Mouse (Mus musculus) CH12.LX (cell line): ENCODE measurements around the gene Necab3.

Source experiments
- CTCF ChIP-seq, 2 experiments: IDR thresholded peaks in 1 of 2; conservative IDR thresholded peaks in 1 of 2; 2 replicates each; pipeline ENCODE4 v1.5.1; 2011 to 2012; ENCODE audit warnings: low read depth in 2 of 2, low read length in 2 of 2, improper control_type of control experiment in 1 of 2, inconsistent platforms in 1 of 2, mild to moderate bottlenecking in 1 of 2, moderate library complexity in 1 of 2
- JUND ChIP-seq: conservative IDR thresholded peaks from 2 replicates; pipeline ENCODE4 v1.6.1; 2011; ENCODE audit warnings: low read depth, low read length, improper control_type of control experiment
- MAFK ChIP-seq: IDR thresholded peaks from 2 replicates; pipeline ENCODE4 v1.6.1; 2011; ENCODE audit warnings: low read length, improper control_type of control experiment; ENCODE audit not compliant: insufficient replicate concordance
- MAX ChIP-seq: IDR thresholded peaks from 2 replicates; pipeline ENCODE4 v1.6.1; 2011; ENCODE audit warnings: low read length, improper control_type of control experiment
- POLR2AphosphoS2 ChIP-seq: IDR thresholded peaks from 2 replicates; pipeline ENCODE4 v1.6.1; 2011; ENCODE audit warnings: low read depth, low read length, improper control_type of control experiment
- TCF12 ChIP-seq: IDR thresholded peaks from 2 replicates; pipeline ENCODE4 v1.6.1; 2014; ENCODE audit warnings: low read depth, mild to moderate bottlenecking, inconsistent platforms, low read length, improper control_type of control experiment
- UBTF ChIP-seq: IDR thresholded peaks from 2 replicates; pipeline ENCODE4 v1.6.1; 2012; ENCODE audit warnings: low read depth, mild to moderate bottlenecking, inconsistent platforms, low read length, improper control_type of control experiment, moderate library complexity
- ZC3H11A ChIP-seq: IDR thresholded peaks from 2 replicates; pipeline ENCODE4 v1.6.1; 2012; ENCODE audit warnings: low read depth, mild to moderate bottlenecking, inconsistent platforms, low read length, improper control_type of control experiment

DNA sequence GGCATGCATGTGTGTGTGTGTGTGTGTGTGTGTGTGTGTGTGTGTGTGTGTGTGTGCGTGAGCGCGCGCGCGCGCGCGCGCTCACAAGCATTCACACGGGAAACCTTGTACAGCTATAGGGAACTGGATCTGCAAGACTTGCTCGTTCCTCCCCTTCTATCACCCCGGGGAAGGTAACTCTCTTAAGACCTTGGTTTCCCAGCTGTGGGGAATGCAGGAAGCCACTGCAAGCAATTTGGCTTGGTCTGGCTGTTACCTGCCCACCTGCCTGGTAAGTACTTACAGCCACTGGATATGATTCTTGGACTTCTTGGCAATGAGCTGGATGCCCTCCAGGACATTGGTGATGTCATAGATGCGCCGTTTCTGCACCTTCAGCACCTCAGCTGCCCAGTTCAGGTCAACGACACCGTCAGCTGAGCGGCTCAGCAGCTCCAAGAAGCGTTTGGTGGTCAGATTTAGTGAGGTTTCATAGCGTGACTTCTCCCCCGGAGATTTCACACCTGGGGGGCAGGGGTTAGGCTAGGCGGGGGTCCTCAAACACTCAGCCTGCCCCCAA is 5.0 kb upstream of the Necab3 start:
- TF ChIP-seq ZC3H11A (no peak), TCF12 (no peak), CTCF (conservative IDR thresholded peaks at IDR 0.05 in 1 of 2, IDR thresholded peaks at IDR 0.05 in 1 of 2; ENCODE audit: low read depth in 2 of 2, low read length in 2 of 2) (no peak), MAFK (no peak), MAX (no peak), JUND (no peak), UBTF (no peak), POLR2AphosphoS2 (no peak)
